Mouse (Mus musculus): ENCODE measurements around the gene Dlat. TPM values are rescaled to one million over a fixed set of nuclear protein-coding genes. Genes with fewer than 3 reads are reported as not detected.
A peak's percentile ranks its signal among the peaks of the same experiment; 100 is the strongest.

The Dlat gene
- polyA plus RNA-seq, 1 experiment, result 42.1 TPM

GRCm38 (mm10) chr9:50593544-50593943 is 66.0 kb downstream of the Dlat start:
- Histone ChIP-seq H3K36me3 (ENCODE audit: control insufficient read depth, insufficient read depth) (peaks cover 31% of the 10 kb centered on the region), H3K4me3 (ENCODE audit: insufficient read depth, poor library complexity, severe bottlenecking) (no peak overlapping the region), H3ac (ENCODE audit: control insufficient read depth, insufficient read length, low read depth) (no peak overlapping the region), H3K27me3 (ENCODE audit: control insufficient read depth, insufficient read depth, insufficient read length) (no peaks in the 10 kb centered on the region), H3K79me2 (ENCODE audit: control insufficient read depth, insufficient read depth) (no peaks in the 10 kb centered on the region), H3K79me3 (ENCODE audit: low read depth) (no peaks in the 10 kb centered on the region)
- TF ChIP-seq CTCF (IDR thresholded peaks at IDR 0.05; ENCODE audit: control insufficient read depth, insufficient read depth, insufficient read length) (peak; percentile 27), USF1 (IDR thresholded peaks at IDR 0.05; ENCODE audit: low read depth) (no peak)

GRCm38 (mm10) chr9:50592955-50593354 is 66.6 kb downstream of the Dlat start:
- Histone ChIP-seq H3K36me3 (ENCODE audit: control insufficient read depth, insufficient read depth) (peaks cover 26% of the 10 kb centered on the region), H3K79me3 (ENCODE audit: low read depth) (no peaks in the 10 kb centered on the region), H3K27me3 (ENCODE audit: control insufficient read depth, insufficient read depth, insufficient read length) (no peaks in the 10 kb centered on the region), H3K4me3 (ENCODE audit: insufficient read depth, poor library complexity, severe bottlenecking) (no peak overlapping the region), H3K79me2 (ENCODE audit: control insufficient read depth, insufficient read depth) (no peaks in the 10 kb centered on the region), H3ac (ENCODE audit: control insufficient read depth, insufficient read length, low read depth) (no peak overlapping the region)
- no peak for TF ChIP-seq CTCF (IDR thresholded peaks at IDR 0.05; ENCODE audit: control insufficient read depth, insufficient read depth, insufficient read length)
- no peak for TF ChIP-seq USF1 (IDR thresholded peaks at IDR 0.05; ENCODE audit: low read depth)
- TF ChIP-seq MAX (IDR thresholded peaks at IDR 0.05), result no peak
- TF ChIP-seq MYOD1 (IDR thresholded peaks at IDR 0.05; ENCODE audit: control insufficient read depth, insufficient read length, low read depth), result no peak
- no peak for TF ChIP-seq MYOG (IDR thresholded peaks at IDR 0.05; ENCODE audit: control insufficient read depth, extremely low read depth, insufficient read length)
- TF ChIP-seq FOSL1 (IDR thresholded peaks at IDR 0.05; ENCODE audit: insufficient read depth, low read length, poor library complexity, severe bottlenecking), result no peak
- TF ChIP-seq CEBPB (IDR thresholded peaks at IDR 0.05; ENCODE audit: low read depth), result no peak

DNA sequence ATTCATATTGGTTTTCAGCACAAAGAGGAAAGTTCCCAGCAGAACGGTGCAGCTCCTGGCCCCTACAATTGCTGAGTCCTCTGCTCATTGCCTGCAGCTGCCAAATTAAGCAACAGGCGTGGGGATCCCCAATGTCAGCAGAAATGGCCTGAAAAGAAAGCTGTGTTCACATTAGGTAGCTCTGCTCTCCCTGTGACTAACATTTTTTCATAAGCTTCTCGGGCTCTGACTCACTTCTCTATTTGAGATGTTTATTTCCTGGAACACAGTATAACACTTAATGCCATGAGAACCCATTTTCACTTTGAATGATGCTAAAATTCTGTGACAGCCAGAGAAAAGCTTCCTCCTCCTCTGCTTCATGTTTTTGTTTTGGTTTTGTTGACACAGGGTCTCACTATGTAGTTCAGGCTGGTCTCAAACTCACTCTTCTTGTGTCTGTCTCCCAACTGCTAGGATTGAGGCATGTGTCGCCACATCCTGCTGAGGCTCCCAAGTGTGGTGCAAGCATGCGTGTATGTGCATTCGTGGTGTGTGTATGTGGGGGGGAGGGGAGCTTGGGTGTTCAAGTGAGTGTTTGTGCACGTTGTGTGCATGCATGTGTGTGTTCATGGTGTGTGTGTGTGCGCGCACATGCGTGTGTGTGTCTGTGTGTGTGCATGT is 68.6 kb downstream of the Dlat start:
- Histone ChIP-seq H3K79me3 (ENCODE audit: low read depth) (no peaks in the 10 kb centered on the region), H3K27me3 (ENCODE audit: control insufficient read depth, insufficient read depth, insufficient read length) (no peaks in the 10 kb centered on the region), H3ac (ENCODE audit: control insufficient read depth, insufficient read length, low read depth) (no peak overlapping the region), H3K4me3 (ENCODE audit: insufficient read depth, poor library complexity, severe bottlenecking) (no peak overlapping the region), H3K36me3 (ENCODE audit: control insufficient read depth, insufficient read depth) (peaks cover 8% of the 10 kb centered on the region), H3K79me2 (ENCODE audit: control insufficient read depth, insufficient read depth) (no peaks in the 10 kb centered on the region)
- TF ChIP-seq CEBPB (IDR thresholded peaks at IDR 0.05; ENCODE audit: low read depth) (no peak), MYOD1 (IDR thresholded peaks at IDR 0.05; ENCODE audit: control insufficient read depth, insufficient read length, low read depth) (no peak), CTCF (IDR thresholded peaks at IDR 0.05; ENCODE audit: control insufficient read depth, insufficient read depth, insufficient read length) (no peak), MYOG (IDR thresholded peaks at IDR 0.05; ENCODE audit: control insufficient read depth, extremely low read depth, insufficient read length) (no peak), USF1 (IDR thresholded peaks at IDR 0.05; ENCODE audit: low read depth) (no peak), MAX (IDR thresholded peaks at IDR 0.05) (no peak), FOSL1 (IDR thresholded peaks at IDR 0.05; ENCODE audit: insufficient read depth, low read length, poor library complexity, severe bottlenecking) (no peak)

GRCm38 (mm10) chr9:50586955-50587354 is 72.6 kb downstream of the Dlat start:
- no peaks in the 10 kb centered on the region for H3K27me3 ChIP-seq (ENCODE audit: control insufficient read depth, insufficient read depth, insufficient read length)
- H3K79me3 ChIP-seq (ENCODE audit: low read depth), result no peaks in the 10 kb centered on the region
- TF ChIP-seq FOSL1 (IDR thresholded peaks at IDR 0.05; ENCODE audit: insufficient read depth, low read length, poor library complexity, severe bottlenecking) (no peak), CTCF (IDR thresholded peaks at IDR 0.05; ENCODE audit: control insufficient read depth, insufficient read depth, insufficient read length) (no peak), MAX (IDR thresholded peaks at IDR 0.05) (no peak), MYOD1 (IDR thresholded peaks at IDR 0.05; ENCODE audit: control insufficient read depth, insufficient read length, low read depth) (no peak), MYOG (IDR thresholded peaks at IDR 0.05; ENCODE audit: control insufficient read depth, extremely low read depth, insufficient read length) (no peak), USF1 (IDR thresholded peaks at IDR 0.05; ENCODE audit: low read depth) (no peak), CEBPB (IDR thresholded peaks at IDR 0.05; ENCODE audit: low read depth) (no peak)
- no peak overlapping the region for H3K4me3 ChIP-seq (ENCODE audit: insufficient read depth, poor library complexity, severe bottlenecking)
- no peaks in the 10 kb centered on the region for H3K79me2 ChIP-seq (ENCODE audit: control insufficient read depth, insufficient read depth)
- H3ac ChIP-seq (ENCODE audit: control insufficient read depth, insufficient read length, low read depth), result no peak overlapping the region
- H3K36me3 ChIP-seq (ENCODE audit: control insufficient read depth, insufficient read depth), result no peaks in the 10 kb centered on the region

DNA sequence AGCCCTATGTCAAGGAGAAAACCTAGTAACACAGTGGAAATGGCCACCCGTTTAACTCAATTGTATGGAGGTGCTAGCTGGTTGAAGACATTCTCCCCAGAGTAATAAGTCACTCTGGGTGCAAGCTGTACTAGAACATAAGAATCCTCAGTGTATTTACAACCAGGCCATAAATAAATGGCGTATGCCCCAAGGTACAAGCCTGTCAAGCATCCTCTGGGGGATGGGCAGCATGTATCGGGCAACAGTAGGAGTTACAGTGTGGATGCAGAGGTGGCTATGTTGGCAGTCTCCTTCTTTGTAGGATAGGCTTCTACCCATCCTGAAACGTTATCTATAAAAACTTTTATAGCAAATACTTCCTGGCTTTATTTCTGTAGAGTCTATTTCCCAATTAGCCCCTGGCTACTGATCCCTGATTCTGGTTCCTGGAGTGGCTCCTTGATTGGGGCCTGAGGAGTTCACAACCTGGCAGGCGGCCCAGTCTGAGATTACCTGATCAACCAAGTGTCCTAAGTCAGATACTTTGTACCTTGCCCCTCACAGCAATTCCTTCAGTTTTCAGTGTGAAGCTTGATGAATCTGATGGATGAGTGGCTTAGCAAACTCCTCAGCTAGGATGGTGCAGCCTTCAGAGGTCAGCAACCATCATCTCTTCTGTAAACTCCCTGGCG is 74.3 kb downstream of the Dlat start:
- Histone ChIP-seq H3K36me3 (ENCODE audit: control insufficient read depth, insufficient read depth) (no peaks in the 10 kb centered on the region), H3K79me2 (ENCODE audit: control insufficient read depth, insufficient read depth) (no peaks in the 10 kb centered on the region), H3K4me3 (ENCODE audit: insufficient read depth, poor library complexity, severe bottlenecking) (no peak overlapping the region), H3ac (ENCODE audit: control insufficient read depth, insufficient read length, low read depth) (no peak overlapping the region), H3K27me3 (ENCODE audit: control insufficient read depth, insufficient read depth, insufficient read length) (no peaks in the 10 kb centered on the region), H3K79me3 (ENCODE audit: low read depth) (no peaks in the 10 kb centered on the region)
- TF ChIP-seq MYOD1 (IDR thresholded peaks at IDR 0.05; ENCODE audit: control insufficient read depth, insufficient read length, low read depth) (no peak), CTCF (IDR thresholded peaks at IDR 0.05; ENCODE audit: control insufficient read depth, insufficient read depth, insufficient read length) (no peak), CEBPB (IDR thresholded peaks at IDR 0.05; ENCODE audit: low read depth) (no peak), USF1 (IDR thresholded peaks at IDR 0.05; ENCODE audit: low read depth) (no peak), FOSL1 (IDR thresholded peaks at IDR 0.05; ENCODE audit: insufficient read depth, low read length, poor library complexity, severe bottlenecking) (no peak), MAX (IDR thresholded peaks at IDR 0.05) (no peak), MYOG (IDR thresholded peaks at IDR 0.05; ENCODE audit: control insufficient read depth, extremely low read depth, insufficient read length) (no peak)

Other genes with a start within 250 kb of the Dlat start
- gene Plet1, start 165.3 kb downstream of the Dlat start, polyA plus RNA-seq (2012; fragmentation: generic; extraction: Trizol), result 0.35 TPM
- 11.0 TPM for gene Pts, start 131.1 kb downstream of the Dlat start, polyA plus RNA-seq (2012; fragmentation: generic; extraction: Trizol)
- gene Il18, start 105.0 kb downstream of the Dlat start, polyA plus RNA-seq (2012; fragmentation: generic; extraction: Trizol), result 0.81 TPM
- 0.02 TPM for gene Bco2, start 104.6 kb downstream of the Dlat start, polyA plus RNA-seq (2012; fragmentation: generic; extraction: Trizol)
- gene Tex12, start 98.5 kb downstream of the Dlat start, polyA plus RNA-seq (2012; fragmentation: generic; extraction: Trizol), result not detected
- 244 TPM for gene Sdhd, start 56.0 kb downstream of the Dlat start, polyA plus RNA-seq (2012; fragmentation: generic; extraction: Trizol)
- 195 TPM for gene Timm8b, start 55.9 kb downstream of the Dlat start, polyA plus RNA-seq (2012; fragmentation: generic; extraction: Trizol)
- gene Pih1d2, start 42.5 kb downstream of the Dlat start, polyA plus RNA-seq (2012; fragmentation: generic; extraction: Trizol), result 2.5 TPM
- gene Nkapd1, start 42.3 kb downstream of the Dlat start, polyA plus RNA-seq (2012; fragmentation: generic; extraction: Trizol), result 3.6 TPM
- gene Dixdc1, start 79.7 kb upstream of the Dlat start, polyA plus RNA-seq (2012; fragmentation: generic; extraction: Trizol), result 1.2 TPM
- gene 2310030G06Rik, start 86.8 kb upstream of the Dlat start, polyA plus RNA-seq (2012; fragmentation: generic; extraction: Trizol), result 1.3 TPM
- 224 TPM for gene Cryab, start 91.5 kb upstream of the Dlat start, polyA plus RNA-seq (2012; fragmentation: generic; extraction: Trizol)
- 36.4 TPM for gene Hspb2, start 92.6 kb upstream of the Dlat start, polyA plus RNA-seq (2012; fragmentation: generic; extraction: Trizol)
- gene Fdxacb1, start 108.5 kb upstream of the Dlat start, polyA plus RNA-seq (2012; fragmentation: generic; extraction: Trizol), result 4.4 TPM
- gene Alg9, start 115.2 kb upstream of the Dlat start, polyA plus RNA-seq (2012; fragmentation: generic; extraction: Trizol), result 23.0 TPM
- gene 1110032A03Rik, start 115.7 kb upstream of the Dlat start, polyA plus RNA-seq (2012; fragmentation: generic; extraction: Trizol), result 4.8 TPM
- gene Ppp2r1b, start 185.5 kb upstream of the Dlat start, polyA plus RNA-seq (2012; fragmentation: generic; extraction: Trizol), result 26.7 TPM